Mouse (Mus musculus) megakaryocyte, adult 5-6 weeks (primary cell): ENCODE measurements around the gene Vmn1r23. TPM values are rescaled to one million over a fixed set of nuclear protein-coding genes. Genes with fewer than 3 reads are reported as not detected.
"Not testable (repeated sequence)": the region's sequence is repeated elsewhere in the genome, so short reads cannot be mapped to it uniquely, and the experiment has no call there.

Experiments used
- ATAC-seq: 2 replicates; pipeline ENCODE4 v1.8.0; 2016; ENCODE audit warnings: mild to moderate bottlenecking, inconsistent platforms; ENCODE audit not compliant: poor library complexity, severe bottlenecking
- total RNA-seq, 2 experiments: library from RNA; stranded (forward) in 1 of 2; stranded (reverse) in 1 of 2; fragments of 153-499, 151-499 nt in 1 of 2; fragments of 221-1000, 200-1000 nt in 1 of 2; gene quantifications; 2 replicates each; pipeline versions ENCODE4 v1.2.3 to v1.2.4; 2015 to 2017

Gene Vmn1r23
- total RNA-seq (2015) (not detected in 2 replicates), total RNA-seq (2017) (not detected in 2 replicates)

GRCm38 (mm10) chr6:57926738-57927137 lies at the start of gene Vmn1r23:
Vmn1r23 (minus strand) TSS chr6:57926838.
- ATAC-seq: no peak

- not testable (repeated sequence) for ATAC-seq
Measured at GRCm38 (mm10) chr6:57961403-57961802, 34.8 kb upstream of the Vmn1r23 start, which contains the start of gene Vmn1r24. Vmn1r24 (minus strand) TSS chr6:57961503.

- ATAC-seq: no peak
Measured at GRCm38 (mm10) chr6:57907928-57908327, 18.7 kb downstream of the Vmn1r23 start, which contains the start of gene Vmn1r22. Vmn1r22 (minus strand) TSS chr6:57908028.

Other genes starting within 250 kb of the Vmn1r23 start
- 3.5 and 3.6 TPM in 2 replicates for gene Pyurf, start 234.8 kb downstream of the Vmn1r23 start, total RNA-seq (2015)
- gene Pyurf, start 234.8 kb downstream of the Vmn1r23 start, total RNA-seq (2017): 7.9 and 9.1 TPM in 2 replicates
- gene Lancl2, start 224.3 kb downstream of the Vmn1r23 start, total RNA-seq (2015): 26.0 and 29.7 TPM in 2 replicates
- gene Lancl2, start 224.3 kb downstream of the Vmn1r23 start, total RNA-seq (2017): 26.3 and 28.7 TPM in 2 replicates
- 12.1 and 16.5 TPM in 2 replicates for gene Vopp1, start 101.7 kb downstream of the Vmn1r23 start, total RNA-seq (2015)
- 14.4 and 16.3 TPM in 2 replicates for gene Vopp1, start 101.7 kb downstream of the Vmn1r23 start, total RNA-seq (2017)
- gene Vmn1r21, start 76.5 kb downstream of the Vmn1r23 start, total RNA-seq (2015): not detected in 2 replicates
- not detected in 2 replicates for gene Vmn1r21, start 76.5 kb downstream of the Vmn1r23 start, total RNA-seq (2017)
- not detected in 2 replicates for gene Vmn1r22, start 18.8 kb downstream of the Vmn1r23 start, total RNA-seq (2015)
- not detected in 2 replicates for gene Vmn1r22, start 18.8 kb downstream of the Vmn1r23 start, total RNA-seq (2017)
- gene Vmn1r24, start 34.7 kb upstream of the Vmn1r23 start, total RNA-seq (2015): not detected in 2 replicates
- not detected in 2 replicates for gene Vmn1r24, start 34.7 kb upstream of the Vmn1r23 start, total RNA-seq (2017)
- not detected in 2 replicates for gene Vmn1r25, start 54.0 kb upstream of the Vmn1r23 start, total RNA-seq (2015)
- gene Vmn1r25, start 54.0 kb upstream of the Vmn1r23 start, total RNA-seq (2017): not detected in 2 replicates
- gene Vmn1r26, start 88.3 kb upstream of the Vmn1r23 start, total RNA-seq (2015): not detected in 2 replicates
- gene Vmn1r26, start 88.3 kb upstream of the Vmn1r23 start, total RNA-seq (2017): not detected in 2 replicates